Mouse (Mus musculus) 416B (cell line): ENCODE measurements around the gene Tbk1.

Source experiments
- DNase-seq: peaks from one replicate; pipeline ENCODE4 v3.0.0; 2011; ENCODE audit warnings: low read depth

The Tbk1 gene

DNA sequence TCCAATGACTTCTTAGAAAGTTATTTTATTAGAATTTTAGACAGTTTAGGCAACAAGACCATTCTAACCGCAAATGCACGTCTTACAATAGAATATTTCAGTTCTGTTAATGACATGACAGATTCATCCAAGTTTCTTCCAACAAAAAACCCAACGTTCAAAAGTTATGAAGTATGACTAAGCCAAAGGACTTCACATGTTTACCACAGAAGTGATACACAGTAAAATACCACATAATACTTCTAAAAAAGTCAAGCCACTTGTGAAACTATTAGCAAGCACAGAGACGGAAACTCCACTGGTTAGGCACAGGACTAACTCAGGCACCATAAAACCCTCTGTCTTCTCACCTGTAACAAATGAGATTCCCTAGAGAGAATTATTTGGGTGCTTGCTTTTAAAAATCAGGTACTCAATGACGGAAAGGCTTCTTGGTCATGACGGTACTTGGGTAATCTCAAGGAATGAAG lies 819 bp upstream of the Tbk1 start:
- DNase-seq = peak; percentile 50

DNA sequence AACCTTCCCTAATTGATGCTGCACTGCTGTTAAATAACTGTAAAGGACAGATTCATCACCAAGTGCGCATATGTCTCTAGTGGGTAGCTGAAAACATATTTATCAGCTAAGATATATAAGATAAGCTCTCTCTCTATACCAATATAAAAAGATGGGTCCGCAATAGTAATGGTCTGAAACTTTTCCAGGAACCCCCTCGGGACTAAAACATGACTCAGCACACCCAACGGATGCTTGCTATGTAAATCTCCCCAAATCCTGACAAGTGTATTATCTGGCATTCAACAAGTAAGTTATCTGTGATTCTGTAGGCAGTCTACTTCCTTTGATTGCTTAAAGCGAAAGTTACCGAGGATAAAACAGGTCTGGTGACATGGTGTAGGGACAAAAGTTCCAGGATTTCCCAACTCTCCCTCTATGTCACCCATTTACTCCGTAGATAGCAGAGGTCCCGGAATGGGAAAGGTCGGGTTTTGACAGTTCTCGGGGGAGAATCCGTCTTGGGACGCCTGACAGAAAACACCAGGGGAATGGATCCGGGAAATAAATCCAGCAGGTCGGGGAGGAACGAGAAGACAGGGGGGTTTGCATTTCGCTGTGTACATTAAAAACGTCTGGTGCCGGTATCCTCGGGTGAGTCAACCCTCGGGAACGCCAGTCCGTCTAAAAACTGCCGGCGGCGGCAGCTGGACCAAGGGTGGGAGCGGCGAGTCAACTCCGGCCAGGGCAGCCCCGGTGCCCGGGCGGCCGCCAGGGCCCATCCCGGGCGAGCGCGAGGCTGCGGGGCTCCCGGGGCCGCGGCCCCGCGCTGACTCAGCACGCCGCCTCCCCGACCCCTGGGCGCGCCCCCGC lies 570 bp downstream of the Tbk1 start:
- DNase-seq = peak; percentile 59

DNA sequence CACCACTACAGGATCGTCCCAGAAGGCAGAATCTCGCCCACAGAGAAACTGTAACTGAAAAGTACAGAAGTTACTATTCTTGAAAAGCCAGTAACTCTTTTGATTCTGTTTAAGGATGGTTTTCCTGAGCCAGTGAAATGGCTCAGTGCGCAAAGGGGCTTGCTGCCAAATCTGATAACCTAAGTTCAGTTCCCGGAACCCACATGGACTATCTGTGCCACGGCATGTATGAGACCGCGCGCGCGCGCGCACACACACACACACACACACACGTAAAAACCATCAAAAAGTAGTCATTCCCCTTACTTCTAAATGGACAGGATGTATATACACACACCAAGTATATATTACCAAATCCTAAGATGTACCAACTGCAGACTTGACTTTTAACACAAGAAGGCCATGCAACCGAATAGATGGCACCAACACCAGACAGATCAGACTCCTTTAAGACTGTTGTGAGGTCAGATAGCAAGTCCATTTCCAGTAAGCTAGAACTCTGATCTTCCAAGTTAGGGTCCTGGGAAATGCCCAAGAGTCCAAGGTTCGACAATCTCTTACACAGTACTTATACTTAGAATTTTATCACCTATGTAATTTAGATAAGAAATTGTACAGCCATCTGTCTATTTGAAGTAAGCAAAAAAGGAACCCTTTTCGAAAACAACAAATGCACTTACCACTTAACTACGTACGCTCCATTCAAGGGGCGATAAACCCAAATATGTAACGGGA lies 1.4 kb downstream of the Tbk1 start:
- peak; percentile 30 for DNase-seq

DNA sequence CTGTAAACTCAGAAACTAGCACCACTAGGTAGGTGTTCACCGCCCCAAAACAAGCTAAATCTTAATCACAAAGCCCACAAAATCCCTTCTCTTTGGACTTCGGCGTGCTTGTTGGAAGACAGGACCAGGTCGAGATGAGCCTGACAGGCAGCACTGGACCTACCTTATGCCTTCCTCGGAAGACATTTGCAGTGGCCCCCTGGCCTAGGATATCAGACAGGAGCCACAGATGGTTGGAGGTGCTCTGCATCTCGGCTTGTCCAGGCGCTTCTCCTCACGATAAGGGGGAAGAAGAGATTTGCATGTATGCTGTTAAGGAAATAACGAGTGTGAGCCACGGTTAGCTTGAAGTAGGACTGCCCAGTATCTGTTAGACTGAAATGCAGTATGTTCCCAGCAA lies 2.6 kb downstream of the Tbk1 start:
- no peak for DNase-seq

DNA sequence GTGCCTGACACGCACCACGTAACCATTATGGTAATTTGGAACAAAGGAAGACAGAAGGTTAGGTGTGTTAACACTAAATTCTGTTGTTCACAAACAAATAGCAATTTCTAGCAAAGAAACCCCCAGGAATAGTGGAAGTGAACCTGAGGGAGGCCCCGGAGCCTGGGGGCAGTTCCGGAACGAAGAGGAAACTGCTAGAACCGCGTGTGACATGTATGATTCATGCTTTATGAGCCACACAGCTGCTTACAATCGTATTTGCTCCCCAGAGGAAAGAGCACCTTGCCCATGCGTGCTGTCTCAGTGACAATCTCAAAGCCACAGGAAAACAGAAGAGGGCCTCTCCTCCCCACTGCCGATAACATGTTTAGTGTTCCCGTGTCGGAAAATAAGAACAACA lies 3.6 kb downstream of the Tbk1 start:
- no peak for DNase-seq

DNA sequence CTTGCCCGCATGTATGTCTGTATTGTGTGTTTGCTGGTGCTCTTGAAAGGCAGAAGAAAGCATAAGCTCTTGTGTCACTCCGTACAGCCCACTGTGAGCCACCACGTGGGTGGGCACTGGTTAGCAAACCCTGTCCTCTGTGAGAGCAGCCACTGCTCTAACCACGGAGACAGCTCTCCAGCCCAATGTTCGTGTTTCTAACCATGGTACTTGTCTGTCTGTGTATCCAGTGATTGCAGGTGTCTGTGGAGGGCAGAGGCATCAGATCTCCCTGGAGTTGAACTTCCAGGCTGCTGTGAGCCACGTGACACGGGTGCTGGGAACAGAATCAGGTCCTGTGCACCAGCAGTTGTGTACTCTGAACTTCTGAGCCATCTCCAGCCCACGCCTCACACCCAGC lies 4.3 kb downstream of the Tbk1 start:
- no peak for DNase-seq

DNA sequence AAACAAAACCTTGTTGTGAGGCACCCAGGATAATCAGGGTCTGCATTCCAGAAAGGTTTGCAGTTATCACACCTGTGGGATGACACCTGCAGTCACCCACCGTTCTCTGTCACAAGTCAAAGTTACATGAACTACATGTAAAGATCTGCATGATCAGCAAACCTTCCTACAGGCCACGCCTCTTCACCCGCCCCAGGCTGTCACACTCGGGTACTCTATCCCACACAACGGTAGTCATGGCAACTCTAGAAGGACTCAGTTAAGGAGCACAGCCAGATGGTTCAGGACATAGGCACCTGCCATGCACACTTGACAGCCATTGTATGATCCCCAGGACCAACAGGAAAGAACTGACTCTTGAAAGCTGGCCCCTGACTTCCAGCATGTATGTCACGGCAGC lies 5.2 kb downstream of the Tbk1 start:
- DNase-seq = no peak

DNA sequence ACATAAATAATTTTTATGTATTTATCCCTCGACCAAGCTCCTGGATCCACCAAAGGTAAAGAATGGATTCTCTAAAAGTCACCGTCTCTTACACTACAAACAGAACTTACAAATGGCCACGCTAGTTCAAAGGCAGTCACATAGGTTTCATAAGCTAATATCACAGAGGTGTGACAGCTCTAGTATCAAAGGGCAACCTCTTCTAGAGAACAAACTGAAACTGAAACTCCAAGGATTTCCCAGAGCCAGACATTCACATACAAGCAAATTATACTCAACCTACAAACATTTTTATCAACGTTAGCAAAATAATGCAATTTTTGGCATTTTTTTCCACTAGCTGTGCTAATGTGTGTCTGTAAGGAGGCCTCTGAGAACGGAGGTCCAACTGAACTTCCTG lies 6.2 kb downstream of the Tbk1 start:
- no peak for DNase-seq

DNA sequence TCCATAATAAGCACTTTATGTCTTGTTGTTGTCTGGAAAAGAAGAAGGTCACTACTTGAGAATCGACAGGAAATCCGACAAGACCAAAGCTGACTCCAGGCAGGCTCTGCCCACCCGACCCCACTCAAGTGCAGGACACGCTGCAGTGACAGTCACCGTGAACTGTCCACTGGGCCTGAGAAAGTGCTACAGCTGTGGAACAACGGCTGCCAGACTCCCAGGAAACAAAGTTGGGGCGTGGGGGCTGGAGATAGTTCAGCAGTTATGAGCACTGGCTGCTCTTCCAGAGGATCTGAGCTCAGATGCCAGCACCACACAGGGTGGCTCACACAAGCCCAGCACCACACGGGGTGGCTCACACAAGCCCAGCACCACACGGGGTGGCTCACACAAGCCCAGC lies 10.2 kb downstream of the Tbk1 start:
- DNase-seq = no peak

DNA sequence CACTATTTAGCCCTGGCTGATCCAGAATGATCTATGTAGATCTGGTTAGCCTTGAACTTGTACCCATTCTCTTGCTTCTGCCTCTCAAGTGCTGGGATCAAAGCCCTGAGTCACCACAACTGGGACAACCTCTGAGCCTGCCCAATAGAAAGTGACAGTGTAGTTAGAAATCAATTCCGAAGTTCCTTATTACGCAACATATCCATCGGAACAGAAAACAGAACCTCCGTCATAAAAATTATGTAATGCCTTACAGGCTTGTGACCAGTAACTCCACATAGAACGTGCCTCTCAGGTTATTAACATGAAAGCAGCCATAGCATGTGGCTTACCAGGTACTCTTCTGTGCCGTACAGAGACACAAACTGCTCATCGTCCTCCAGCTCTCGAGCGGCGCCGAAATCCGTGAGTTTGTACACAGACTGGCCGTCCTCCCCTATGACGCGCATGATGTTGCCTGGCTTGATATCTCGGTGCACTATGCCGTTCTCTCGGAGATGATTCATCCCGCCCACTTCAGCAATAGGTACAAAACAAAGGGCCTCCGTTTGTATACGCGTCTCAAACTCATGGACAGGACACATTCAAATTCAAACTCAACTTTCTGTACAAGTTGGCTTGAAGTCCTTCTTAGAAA lies 15.0 kb downstream of the Tbk1 start:
- DNase-seq = peak; percentile 26

DNA sequence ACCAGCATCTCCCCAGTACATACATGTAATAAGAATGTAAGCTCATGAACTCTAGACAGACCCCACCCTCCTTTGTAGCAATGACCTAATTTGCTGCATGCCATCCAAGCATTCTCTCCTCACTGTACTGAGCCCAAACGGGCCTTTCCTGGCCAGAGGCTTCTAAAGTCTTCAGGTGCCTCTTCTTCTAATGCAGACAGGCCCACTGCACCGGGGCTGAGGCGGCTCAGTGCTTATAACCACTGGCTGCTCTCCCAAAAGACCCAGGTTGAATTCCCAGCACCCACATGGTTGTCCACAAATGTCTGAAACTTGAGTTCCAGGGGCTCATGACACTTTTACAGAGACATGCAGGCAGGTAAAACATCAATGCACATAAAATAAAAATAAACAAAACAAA lies 15.6 kb downstream of the Tbk1 start:
- DNase-seq = no peak

DNA sequence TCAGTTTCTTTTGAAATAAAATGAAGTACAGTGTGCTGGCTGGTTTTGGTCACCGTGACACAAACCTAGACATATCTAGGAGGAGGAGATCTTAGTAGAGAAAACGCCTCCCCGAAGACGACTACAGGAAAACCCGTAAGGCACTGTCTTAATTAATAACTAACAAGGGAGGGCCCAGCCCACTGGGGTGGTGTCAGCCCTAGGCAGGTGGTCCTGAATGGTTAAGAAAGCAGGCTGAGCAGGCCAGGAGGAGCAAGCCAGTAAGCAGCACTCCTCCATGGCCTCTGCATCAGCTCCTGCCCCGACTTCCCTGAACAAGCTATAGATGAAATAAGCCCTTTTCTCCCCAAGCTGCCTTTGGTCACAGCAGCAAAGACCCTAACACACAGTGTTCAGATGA lies 16.8 kb downstream of the Tbk1 start:
- DNase-seq = no peak

DNA sequence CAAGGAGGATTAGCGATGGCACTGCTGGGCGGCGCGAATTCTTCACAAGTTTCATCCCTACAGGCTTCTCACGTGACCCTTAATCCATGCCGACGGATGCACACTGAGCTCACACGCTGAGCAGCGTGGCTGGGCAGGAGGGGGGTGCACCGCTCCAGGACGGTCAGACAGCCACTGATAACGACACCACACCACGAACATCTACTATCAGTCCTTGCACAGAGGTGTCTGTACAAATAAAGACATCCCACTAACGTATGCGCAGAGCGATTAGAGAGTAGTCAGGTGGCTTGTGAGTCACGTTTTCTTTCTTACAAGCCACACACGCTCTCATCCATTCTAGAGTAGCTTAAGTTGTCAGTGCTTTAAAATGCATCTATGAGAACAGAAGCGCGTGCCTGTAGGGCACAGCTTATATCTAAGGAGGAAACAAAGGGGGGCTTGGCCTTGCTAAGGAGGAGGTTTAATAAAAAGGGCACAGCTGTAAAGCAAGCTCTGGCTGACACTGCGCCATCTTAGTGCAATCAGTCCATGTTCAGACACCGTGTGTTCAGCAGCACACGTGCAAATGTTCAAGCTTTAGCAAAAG lies 17.5 kb downstream of the Tbk1 start:
- peak; percentile 22 for DNase-seq

DNA sequence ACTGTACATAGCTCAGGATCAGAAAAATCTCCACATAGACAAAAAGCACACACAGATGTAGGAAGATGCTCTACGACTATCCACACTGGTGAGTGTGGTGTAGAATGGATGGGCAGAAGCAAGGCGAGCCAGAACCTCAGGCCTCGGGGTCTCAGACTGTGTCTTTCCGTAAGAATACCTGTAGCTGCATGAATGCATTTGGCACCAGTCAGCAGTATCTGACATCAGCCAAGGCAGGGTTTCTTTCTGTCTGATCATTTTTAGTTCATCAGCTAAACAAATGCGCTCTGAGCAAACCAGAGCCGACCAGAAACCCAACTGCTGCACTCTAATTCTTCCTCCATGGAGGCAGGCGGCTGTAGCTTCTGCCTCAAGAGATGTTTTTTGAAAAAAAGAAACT lies 18.1 kb downstream of the Tbk1 start:
- no peak for DNase-seq

DNA sequence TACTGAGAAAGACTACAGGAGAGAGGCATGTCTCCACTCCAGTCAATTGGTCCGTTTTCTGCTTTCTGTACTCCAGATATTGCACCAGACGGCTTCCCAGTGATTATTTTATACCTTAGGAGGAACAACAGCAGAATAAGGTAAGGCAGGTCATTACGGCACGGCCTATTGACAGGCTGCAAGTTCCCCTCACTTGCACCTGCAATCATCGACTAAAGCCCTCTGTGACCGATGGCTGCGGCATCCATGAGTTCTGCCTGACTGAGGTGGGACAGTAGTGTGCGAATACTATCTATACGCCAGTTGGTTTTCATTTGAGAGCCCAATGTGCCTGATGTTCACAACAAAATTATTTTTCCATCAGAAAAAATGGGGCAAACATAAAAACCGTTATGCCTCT lies 18.6 kb downstream of the Tbk1 start:
- DNase-seq = no peak

DNA sequence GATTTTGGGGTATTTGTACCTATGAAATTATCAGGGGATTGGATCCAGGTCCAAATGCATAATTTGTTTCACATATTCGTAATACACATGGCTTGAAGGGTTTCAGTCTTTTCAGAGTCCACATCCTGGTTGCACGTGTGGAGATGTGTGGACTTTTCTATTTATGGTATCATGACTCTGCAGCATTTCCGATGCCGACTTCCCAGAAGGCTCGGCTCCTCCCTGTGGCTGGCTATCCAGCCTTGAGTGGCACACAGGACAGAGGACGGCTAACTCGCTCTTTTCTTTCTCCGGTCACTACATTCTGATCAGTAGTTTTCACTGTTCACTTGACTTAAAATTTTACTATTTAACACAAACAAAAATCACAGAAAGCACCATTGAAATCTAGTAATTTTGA lies 22.1 kb downstream of the Tbk1 start:
- DNase-seq = no peak

DNA sequence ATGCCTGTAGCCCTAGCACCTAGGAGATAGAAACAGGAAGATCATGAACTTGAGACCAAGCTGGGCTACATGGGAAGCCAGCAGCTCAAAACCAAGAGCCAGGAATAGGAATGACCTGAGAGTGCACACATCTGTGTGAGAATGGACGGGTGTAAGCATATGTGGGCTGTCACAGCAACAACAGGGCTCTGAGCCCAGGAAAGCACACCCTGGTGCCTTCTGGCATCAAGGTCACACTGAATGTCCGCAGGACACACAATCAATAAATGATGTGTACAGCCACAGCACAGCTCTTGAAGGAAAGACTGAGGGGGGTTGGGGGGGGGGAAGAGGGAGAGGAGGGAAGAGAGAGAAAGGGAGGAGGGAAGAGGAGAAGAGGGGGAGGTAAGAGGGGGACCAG lies 28.4 kb downstream of the Tbk1 start:
- no peak for DNase-seq

DNA sequence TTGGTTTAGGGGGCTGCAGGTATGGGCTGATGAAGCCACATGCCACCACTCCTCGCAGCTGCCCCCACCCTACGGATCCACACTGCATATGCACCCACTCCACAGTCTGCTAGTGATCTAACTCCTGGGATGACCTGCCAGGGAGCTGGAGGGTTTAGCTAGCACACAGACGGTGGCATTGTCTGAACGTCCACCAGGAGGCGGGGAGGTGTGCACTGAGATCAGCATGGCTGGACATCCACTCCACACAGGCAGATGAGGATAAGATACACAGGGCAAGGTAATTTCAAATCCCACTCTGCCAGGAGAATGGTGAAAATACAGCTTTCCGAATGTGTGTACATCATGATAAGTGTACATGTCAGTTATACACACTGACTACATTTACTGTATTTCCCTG lies 30.3 kb downstream of the Tbk1 start:
- DNase-seq = no peak

DNA sequence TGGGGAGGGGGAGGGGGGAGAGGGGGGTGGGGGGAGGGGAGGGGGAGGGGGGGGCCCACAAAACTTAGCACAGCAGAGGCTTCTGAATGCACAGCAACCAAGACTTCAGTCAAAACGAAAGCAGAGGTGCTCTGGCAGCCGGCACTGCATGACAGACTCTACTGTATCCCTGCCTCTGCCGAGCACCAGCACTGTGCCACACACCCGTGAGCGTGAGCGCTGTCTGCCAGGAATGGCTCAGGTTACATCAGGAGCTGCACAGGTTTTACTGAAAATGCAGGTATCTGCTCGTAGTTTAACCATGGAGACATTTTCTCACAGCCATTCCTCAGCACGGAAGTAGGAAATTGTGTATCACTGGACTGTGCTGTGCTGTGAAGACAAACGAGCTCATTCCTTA lies 36.3 kb downstream of the Tbk1 start:
- no peak for DNase-seq

DNA sequence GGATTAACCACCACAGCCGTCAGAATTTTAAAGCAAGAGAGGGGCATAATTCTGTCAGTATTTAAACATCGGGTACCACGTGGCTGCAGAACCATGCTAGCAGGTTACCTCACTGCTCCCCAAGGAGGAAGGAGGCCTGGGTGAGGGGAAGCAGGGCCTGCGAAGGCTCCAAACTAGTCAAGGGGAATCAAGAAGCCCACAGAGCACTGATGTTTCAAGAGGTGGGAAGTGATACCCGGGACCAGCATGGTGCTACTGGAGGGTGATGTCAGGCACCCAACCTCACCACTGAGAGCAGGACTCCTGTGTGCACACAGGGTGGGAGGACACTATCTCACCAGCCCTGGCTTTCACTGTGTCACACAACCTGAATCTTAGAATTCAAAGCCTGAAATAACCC lies 36.9 kb downstream of the Tbk1 start:
- DNase-seq = no peak

DNA sequence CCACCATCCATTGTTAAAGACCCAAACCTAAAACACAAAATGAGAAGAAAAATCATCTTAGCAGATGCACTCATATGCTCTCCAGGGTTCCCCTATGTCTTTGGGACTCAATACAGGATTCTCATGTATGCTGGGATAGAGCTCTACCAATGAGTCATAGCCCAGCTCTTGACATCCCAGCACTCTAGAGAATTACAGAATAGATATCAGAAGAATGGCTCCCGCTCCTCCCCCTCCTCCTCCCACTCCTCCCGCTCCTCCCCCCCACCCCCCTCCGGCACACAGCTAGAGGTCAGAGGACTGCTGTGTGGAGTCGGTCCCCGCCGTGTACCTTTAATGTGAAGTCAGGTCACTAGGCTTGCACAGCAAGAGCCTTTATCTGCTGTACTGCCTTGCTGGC lies 39.4 kb downstream of the Tbk1 start:
- no peak for DNase-seq

DNA sequence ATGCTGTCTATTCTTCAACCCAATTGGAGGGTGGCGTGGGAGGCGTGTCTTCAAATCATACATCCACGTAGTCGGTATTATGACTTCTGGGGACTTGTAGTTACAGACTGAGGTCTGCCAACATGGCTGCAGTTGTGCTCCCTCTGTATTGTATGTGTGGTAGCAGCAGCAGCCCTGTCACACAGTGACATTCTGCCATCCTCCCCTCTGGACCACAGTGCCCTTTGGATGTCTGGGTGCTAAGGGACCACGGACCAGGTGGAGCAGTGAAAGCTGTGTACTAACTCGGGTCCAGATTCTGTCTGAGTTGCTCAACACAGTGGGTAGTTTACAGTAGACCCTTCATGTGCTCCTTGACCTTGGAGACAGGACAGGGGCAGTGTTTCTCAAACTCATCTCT lies 43.0 kb downstream of the Tbk1 start:
- no peak for DNase-seq

DNA sequence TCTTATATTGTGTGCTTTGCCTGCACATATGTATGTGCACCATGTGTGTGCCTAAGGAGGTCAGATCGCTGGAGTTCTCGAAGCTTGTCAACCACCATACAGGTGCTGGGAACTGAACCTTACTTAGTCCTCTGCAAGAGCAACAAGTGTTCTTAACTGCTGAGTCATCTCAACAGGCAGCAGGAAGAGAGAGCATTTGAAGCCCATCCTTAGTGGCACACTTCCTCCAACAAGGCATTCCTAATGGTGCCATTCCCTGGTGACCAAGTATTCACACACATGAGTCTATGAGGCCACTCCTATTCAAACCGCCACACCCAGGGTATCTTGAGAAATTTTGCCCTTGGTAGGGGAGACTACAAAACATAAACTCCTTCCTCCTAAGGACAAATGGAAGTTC lies 44.4 kb downstream of the Tbk1 start:
- no peak for DNase-seq
